Mouse (Mus musculus): ENCODE measurements around the gene Ube4b.

- TF ChIP-seq CTCF (IDR thresholded peaks at IDR 0.05; ENCODE audit: control insufficient read depth, insufficient read depth, low read length) (no peak), POLR2A (IDR thresholded peaks at IDR 0.05; ENCODE audit: borderline replicate concordance, control insufficient read depth, low read depth, low read length) (no peak)
These were observed 10.1 kb downstream of the Ube4b start for GRCm38 (mm10) chr4:149416417-149416816.
